Mouse (Mus musculus): ENCODE results near the gene Tnrc6b. TPM values are rescaled to one million over a fixed set of nuclear protein-coding genes. Genes with fewer than 3 reads are reported as not detected.
"Not testable (repeated sequence)": the region's sequence is repeated elsewhere in the genome, so short reads cannot be mapped to it uniquely, and the experiment has no call there.

The Tnrc6b gene
- total RNA-seq, 1 experiment from 2014 or later: 42.3 TPM

DNA sequence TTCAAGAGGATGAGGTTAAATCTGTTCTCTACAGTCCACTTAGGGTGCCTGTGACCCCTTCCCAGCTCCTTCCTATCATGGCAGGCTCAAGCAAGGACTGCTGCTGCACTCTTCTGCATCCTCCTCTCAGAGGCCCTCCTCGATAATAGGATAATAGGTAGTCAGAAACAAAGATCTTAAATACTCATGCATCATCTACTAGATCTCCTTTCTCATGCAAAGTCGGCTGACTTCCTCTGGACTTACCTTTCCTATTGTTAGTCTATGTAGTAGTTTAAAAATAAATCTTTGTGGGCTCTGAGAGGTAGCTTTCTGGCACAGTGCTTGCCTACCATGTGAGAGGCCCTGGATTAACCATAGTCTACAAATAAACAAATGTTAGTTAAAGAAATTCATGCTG is 18.4 kb downstream of the Tnrc6b start:
- ATAC-seq (replicated peaks; ENCODE audit: insufficient number of reproducible peaks, low FRiP score, low TSS enrichment, poor library complexity, severe bottlenecking): no peak

GRCm38 (mm10) chr15:80731043-80731442 is 19.9 kb downstream of the Tnrc6b start:
- ATAC-seq (replicated peaks; ENCODE audit: insufficient number of reproducible peaks, low FRiP score, low TSS enrichment, poor library complexity, severe bottlenecking): no peak

GRCm38 (mm10) chr15:80731511-80731910 is 20.4 kb downstream of the Tnrc6b start:
- ATAC-seq (replicated peaks; ENCODE audit: insufficient number of reproducible peaks, low FRiP score, low TSS enrichment, poor library complexity, severe bottlenecking): no peak

- ATAC-seq (replicated peaks; ENCODE audit: insufficient number of reproducible peaks, low FRiP score, low TSS enrichment, poor library complexity, severe bottlenecking): no peak
Observed at GRCm38 (mm10) chr15:80732266-80733030, 21.3 kb downstream of the Tnrc6b start.

DNA sequence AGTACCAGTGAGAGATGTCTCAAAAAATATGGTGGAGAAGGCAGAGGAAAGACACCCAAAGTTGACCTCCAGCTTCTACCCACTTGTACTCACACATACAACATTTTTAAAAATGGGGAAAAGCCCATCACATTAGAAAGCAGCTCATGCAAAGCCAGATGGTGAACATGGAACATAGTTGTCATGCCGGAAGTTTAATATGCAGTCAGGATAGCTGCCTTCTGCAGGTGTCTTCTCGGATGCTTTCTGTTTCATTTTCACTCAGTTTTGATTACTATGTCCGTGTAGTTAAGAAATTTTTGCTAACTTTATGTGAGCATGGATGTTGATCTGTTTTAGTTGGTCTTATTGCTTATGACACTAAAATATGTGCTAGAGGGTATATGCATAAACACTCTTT is 24.2 kb downstream of the Tnrc6b start:
- ATAC-seq (replicated peaks; ENCODE audit: insufficient number of reproducible peaks, low FRiP score, low TSS enrichment, poor library complexity, severe bottlenecking): no peak

DNA sequence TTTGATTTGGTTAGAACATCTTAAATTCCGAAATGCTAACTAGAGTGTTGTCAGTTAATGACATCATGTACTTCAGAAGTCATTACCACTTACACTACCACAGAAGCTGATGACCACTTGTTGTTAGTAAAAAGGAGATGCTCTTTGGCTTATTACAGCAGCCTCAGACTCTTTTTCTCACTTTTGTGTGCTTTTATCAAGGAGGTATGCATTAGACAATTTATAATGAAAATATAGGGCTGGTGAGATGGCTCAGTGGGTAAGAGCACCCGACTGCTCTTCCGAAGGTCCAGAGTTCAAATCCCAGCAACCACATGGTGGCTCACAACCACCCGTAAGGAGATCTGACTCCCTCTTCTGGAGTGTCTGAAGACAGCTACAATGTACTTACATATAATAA is 24.6 kb downstream of the Tnrc6b start:
- not testable (repeated sequence) for ATAC-seq (replicated peaks; ENCODE audit: insufficient number of reproducible peaks, low FRiP score, low TSS enrichment, poor library complexity, severe bottlenecking)

DNA sequence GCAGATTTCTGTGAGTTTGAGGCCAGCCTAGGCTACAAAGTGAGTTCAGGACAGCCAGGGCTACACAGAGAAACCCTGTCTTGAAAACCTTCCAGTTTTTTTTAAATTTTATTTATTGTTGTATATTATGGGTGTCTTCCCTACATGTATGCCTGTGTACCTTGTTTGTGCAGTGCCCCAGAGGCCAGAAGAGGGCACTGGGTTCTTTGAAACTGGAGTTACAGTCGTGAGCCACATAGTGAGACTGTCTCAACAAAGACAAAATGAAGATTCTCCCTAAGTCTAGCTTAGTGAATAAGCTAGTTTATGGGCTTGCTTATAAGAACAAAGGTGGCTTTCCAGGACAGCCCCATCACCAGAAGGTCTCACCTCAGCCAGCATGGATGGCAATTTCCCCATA is 25.4 kb downstream of the Tnrc6b start:
- no peak for ATAC-seq (replicated peaks; ENCODE audit: insufficient number of reproducible peaks, low FRiP score, low TSS enrichment, poor library complexity, severe bottlenecking)

DNA sequence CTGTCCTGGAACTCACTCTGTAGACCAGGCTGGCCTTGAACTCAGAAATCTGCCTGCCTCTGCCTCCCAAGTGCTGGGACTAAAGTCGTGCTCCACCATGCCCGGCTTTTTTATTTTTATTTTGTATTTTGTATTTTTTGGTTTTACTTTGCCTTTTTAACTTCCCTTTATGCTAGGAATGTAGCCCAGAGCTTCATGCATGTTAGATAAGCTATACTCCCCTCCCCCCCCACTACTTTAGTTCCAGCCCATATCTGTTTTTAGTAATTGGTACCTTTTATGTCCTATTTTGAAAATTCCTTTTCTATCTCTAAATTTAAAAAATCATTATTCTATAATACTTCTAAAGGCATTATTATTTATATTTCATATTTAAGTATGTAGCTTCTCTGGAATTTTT is 27.1 kb downstream of the Tnrc6b start:
- no peak for ATAC-seq (replicated peaks; ENCODE audit: insufficient number of reproducible peaks, low FRiP score, low TSS enrichment, poor library complexity, severe bottlenecking)

GRCm38 (mm10) chr15:80739972-80740371 is 28.9 kb downstream of the Tnrc6b start:
- 0 out of 2 replicates have a peak, but pooled peaks have one; percentile 37 for ATAC-seq (replicated peaks; ENCODE audit: insufficient number of reproducible peaks, low FRiP score, low TSS enrichment, poor library complexity, severe bottlenecking)

DNA sequence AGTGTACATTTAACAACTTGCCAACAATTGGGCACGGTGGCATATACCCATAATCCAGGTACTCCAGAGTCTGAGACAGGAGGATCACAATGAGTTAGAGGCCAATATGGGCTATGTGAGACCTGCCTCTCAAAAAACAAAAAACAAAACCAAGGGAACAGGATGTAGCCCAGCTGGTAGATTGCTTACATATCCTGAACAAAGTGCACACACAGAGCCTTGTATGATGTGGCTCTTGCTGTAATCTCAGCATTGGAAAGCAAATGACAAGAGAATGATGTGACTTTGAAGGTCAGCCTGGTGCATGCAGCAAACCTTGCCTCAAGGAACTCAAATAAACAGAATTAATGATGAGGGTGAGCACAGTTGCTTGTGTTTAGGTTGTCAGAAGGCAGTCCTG is 30.7 kb downstream of the Tnrc6b start:
- no peak for ATAC-seq (replicated peaks; ENCODE audit: insufficient number of reproducible peaks, low FRiP score, low TSS enrichment, poor library complexity, severe bottlenecking)

DNA sequence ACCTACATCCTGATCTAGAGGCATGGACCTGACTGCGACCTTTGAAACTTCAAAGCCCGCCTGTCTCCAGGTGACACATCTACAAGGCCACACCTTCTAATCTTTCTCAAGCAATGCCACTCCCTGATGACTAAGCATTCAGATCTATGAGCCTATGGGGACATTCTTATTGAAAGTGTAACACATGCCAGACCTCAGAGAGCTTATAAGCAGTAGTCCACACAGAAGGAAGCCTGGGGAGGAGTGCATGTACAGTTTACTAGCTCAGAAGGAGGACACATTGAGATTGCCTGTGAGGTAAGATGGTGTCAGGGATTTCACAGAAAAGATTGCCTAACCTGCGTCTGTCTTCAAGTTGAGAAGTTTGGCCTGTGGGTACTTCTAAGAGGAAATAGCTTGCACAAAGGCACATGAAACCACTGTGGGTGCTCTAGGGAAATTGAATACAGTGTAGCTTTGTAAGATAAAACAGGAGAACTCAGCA is 31.9 kb downstream of the Tnrc6b start:
- ATAC-seq (replicated peaks; ENCODE audit: insufficient number of reproducible peaks, low FRiP score, low TSS enrichment, poor library complexity, severe bottlenecking): peak; percentile 71

GRCm38 (mm10) chr15:80743606-80744005 is 32.5 kb downstream of the Tnrc6b start:
- 0 out of 2 replicates have a peak, but pooled peaks have one; percentile 34 for ATAC-seq (replicated peaks; ENCODE audit: insufficient number of reproducible peaks, low FRiP score, low TSS enrichment, poor library complexity, severe bottlenecking)

GRCm38 (mm10) chr15:80744667-80745422 is 33.7 kb downstream of the Tnrc6b start:
- no peak for ATAC-seq (replicated peaks; ENCODE audit: insufficient number of reproducible peaks, low FRiP score, low TSS enrichment, poor library complexity, severe bottlenecking)

GRCm38 (mm10) chr15:80748979-80749378 is 37.9 kb downstream of the Tnrc6b start:
- ATAC-seq (replicated peaks; ENCODE audit: insufficient number of reproducible peaks, low FRiP score, low TSS enrichment, poor library complexity, severe bottlenecking): no peak

DNA sequence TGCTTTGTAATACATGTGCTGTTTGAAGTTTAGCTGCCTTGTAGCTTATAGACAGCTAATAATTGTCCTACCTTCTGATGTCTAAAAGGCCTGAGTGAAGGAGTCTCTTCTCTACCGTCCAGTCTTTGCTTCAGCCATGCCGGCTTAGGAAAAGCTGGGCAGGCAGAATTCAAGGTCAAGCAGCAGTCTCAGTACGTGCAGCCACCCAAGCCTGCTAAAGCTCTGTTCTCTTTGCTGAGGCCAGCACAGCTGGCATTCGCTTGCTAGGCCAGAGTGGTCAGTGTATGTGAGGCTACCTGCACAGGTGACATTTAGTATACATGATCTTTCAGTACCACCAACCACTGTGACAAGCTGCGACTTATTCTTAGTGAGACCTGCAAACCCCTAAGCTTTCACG is 42.2 kb downstream of the Tnrc6b start:
- ATAC-seq (replicated peaks; ENCODE audit: insufficient number of reproducible peaks, low FRiP score, low TSS enrichment, poor library complexity, severe bottlenecking): no peak

GRCm38 (mm10) chr15:80754103-80754502 is 43.0 kb downstream of the Tnrc6b start:
- no peak for ATAC-seq (replicated peaks; ENCODE audit: insufficient number of reproducible peaks, low FRiP score, low TSS enrichment, poor library complexity, severe bottlenecking)

DNA sequence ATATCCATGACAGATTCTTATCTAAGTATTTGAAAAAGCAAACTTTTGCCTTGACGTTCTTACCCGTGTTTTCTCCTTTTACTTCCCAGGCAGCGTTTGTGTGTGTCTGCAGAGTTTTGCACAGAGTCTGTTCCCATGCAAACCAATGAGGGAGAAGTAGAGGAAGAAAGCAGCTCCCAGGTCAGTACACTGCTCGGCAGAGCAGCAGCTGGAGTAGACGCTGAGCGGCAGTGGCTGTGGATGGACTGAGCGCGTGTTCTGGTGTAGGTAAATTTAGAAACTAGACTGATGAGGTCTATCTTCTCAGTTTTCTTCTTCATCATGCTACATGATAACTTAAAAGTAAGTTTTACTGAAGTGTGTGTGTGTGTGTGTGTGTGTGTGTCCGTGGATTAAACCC is 48.3 kb downstream of the Tnrc6b start:
- ATAC-seq (replicated peaks; ENCODE audit: insufficient number of reproducible peaks, low FRiP score, low TSS enrichment, poor library complexity, severe bottlenecking): no peak

DNA sequence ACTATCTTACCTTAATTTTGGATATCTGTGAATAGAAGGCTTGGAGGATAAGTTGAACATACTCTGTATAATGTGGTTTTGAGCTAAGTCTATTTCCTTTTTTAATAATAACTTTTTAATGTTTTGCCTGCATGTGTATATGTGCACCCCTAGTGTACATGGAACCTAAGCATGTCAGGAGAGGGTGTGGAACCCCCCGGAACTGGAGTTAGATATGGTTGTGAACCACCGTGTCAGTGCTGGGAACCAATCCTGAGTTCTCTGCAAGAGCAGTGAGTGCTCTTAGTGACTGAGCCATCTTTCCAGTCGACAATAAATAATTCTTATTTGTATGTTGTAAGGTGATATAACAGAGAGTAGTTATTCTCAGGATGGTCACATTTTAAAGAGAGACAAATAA is 49.4 kb downstream of the Tnrc6b start:
- no peak for ATAC-seq (replicated peaks; ENCODE audit: insufficient number of reproducible peaks, low FRiP score, low TSS enrichment, poor library complexity, severe bottlenecking)

DNA sequence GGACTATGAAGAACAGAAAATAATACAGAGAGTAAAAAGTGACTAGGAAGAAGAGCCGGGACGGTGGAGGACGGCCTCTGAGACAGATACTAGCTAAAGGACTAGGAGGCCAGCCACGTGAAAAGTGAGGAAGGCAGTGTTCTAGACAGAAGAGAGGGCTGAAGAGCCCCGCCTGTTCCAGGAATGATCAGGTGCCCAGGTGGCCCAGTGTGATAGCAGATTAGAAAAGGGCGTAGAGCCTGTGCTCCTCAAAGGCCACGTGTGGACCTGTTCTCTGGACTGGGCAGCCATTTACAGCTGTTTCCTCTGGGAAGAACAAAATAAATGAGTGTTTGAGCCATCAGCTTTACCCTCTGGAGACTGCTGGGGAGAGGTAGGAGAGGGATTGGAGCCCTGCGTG is 49.8 kb downstream of the Tnrc6b start:
- ATAC-seq (replicated peaks; ENCODE audit: insufficient number of reproducible peaks, low FRiP score, low TSS enrichment, poor library complexity, severe bottlenecking): no peak

- no peak for ATAC-seq (replicated peaks; ENCODE audit: insufficient number of reproducible peaks, low FRiP score, low TSS enrichment, poor library complexity, severe bottlenecking)
Observed at GRCm38 (mm10) chr15:80762621-80763020, 51.5 kb downstream of the Tnrc6b start.
